Mouse (Mus musculus) lung, adult 2 months (tissue): Measurements from ENCODE around the gene Msmb.

ENCODE experiments used
- CTCF ChIP-seq: fragments of 200-500 bp; IDR thresholded peaks from 2 replicates; pipeline ENCODE4 v1.5.1; 2011; ENCODE audit warnings: mild to moderate bottlenecking, low read length, control low read depth; ENCODE audit not compliant: insufficient read depth
- POLR2A ChIP-seq: fragments of 200-500 bp; IDR thresholded peaks from 2 replicates; pipeline ENCODE4 v1.6.1; 2011; ENCODE audit warnings: low read depth, mild to moderate bottlenecking, control low read depth, low read length, borderline replicate concordance; ENCODE audit errors: extremely low read depth

DNA sequence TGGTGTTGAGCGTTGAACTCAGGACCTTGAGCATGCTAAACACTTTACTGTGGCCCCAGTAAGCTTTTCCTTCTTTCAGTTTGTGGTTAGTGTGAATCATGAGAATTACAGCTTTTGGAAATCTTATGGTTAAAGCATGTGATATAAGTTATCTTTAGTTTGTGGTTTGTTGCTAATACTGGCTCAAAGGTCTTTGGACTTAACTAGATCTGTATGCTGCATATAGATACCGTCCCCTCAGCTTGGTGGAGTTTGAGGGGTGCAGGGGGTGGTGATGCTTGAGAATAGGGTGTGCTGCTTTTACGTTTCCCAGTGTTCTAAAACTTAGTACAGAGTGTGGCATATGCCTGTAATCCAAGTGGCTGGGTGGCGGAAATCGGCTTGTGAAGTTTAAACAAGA is 25.5 kb downstream of the Msmb start:
- TF ChIP-seq CTCF: no peak
- TF ChIP-seq POLR2A: no peak
